Mouse (Mus musculus) heart, embryonic 14.5 days (tissue): ENCODE measurements around the gene Fam3a. TPM values are rescaled to one million over a fixed set of nuclear protein-coding genes. Genes with fewer than 3 reads are reported as not detected.
A peak's percentile ranks its signal among the peaks of the same experiment; 100 is the strongest.

Experiments
- ATAC-seq: fragments of 200-750 bp; cut with Nextera tagmentation; 2 replicates; pipeline ENCODE4 v1.8.0; 2017; ENCODE audit warnings: low read depth, moderate TSS enrichment; ENCODE audit not compliant: insufficient number of reproducible peaks, insufficient read depth, low FRiP score
- H3K27ac ChIP-seq, 2 experiments: fragments of 200-500 bp in 1 of 2; fragments of 300-500 bp in 1 of 2; sonication (generic) in 1 of 2; replicated peaks in 1 of 2; 2 replicates each; pipeline ENCODE4 v1.5.1; 2012 to 2014; ENCODE audit warnings: low read depth in 2 of 2, low read length in 2 of 2, control low read depth in 1 of 2, mild to moderate bottlenecking in 1 of 2, mixed read lengths in 1 of 2; ENCODE audit not compliant: control insufficient read depth in 1 of 2, insufficient read depth in 1 of 2
- H3K27me3 ChIP-seq: fragments of 300-500 bp; sonication (generic); 2 replicates; pipeline ENCODE4 v1.6.1; 2014; ENCODE audit warnings: mild to moderate bottlenecking, low read length, control low read depth; ENCODE audit not compliant: control insufficient read depth, insufficient read depth
- H3K36me3 ChIP-seq: fragments of 300-500 bp; sonication (generic); 2 replicates; pipeline ENCODE4 v1.6.1; 2014; ENCODE audit warnings: mild to moderate bottlenecking, control low read depth, low read length, mixed read lengths; ENCODE audit not compliant: control insufficient read depth, insufficient read depth
- H3K4me1 ChIP-seq, 2 experiments: fragments of 200-500 bp in 1 of 2; fragments of 300-500 bp in 1 of 2; sonication (generic) in 1 of 2; 2 replicates each; pipeline ENCODE4 v1.6.1; 2012 to 2014; ENCODE audit warnings: low read length in 2 of 2, control low read depth in 1 of 2, mixed read lengths in 1 of 2; ENCODE audit not compliant: control insufficient read depth in 2 of 2, insufficient read depth in 2 of 2
- H3K4me2 ChIP-seq: fragments of 300-500 bp; sonication (generic); 2 replicates; pipeline ENCODE4 v1.6.1; 2014; ENCODE audit warnings: mild to moderate bottlenecking, low read length
- H3K4me3 ChIP-seq, 2 experiments: fragments of 200-500 bp in 1 of 2; fragments of 300-500 bp in 1 of 2; sonication (generic) in 1 of 2; 2 replicates each; pipeline ENCODE4 v1.5.1; 2012 to 2014; ENCODE audit warnings: low read length in 2 of 2, mild to moderate bottlenecking in 2 of 2, control low read depth in 1 of 2, low read depth in 1 of 2, moderate library complexity in 1 of 2; ENCODE audit not compliant: control insufficient read depth in 1 of 2, insufficient read depth in 1 of 2
- H3K9ac ChIP-seq: fragments of 300-500 bp; sonication (generic); 2 replicates; pipeline ENCODE4 v1.6.1; 2014; ENCODE audit warnings: mild to moderate bottlenecking, low read length
- H3K9me3 ChIP-seq: fragments of 300-500 bp; sonication (generic); 2 replicates; pipeline ENCODE4 v1.6.1; 2016; ENCODE audit warnings: low read length, control low read depth; ENCODE audit not compliant: control insufficient read depth
- WGBS: fragments of 180-500 bp; shearing (Covaris S2); extraction: QIAGEN DNeasy Blood & Tissue Kit; methylation state at CpG from one replicate; pipeline ENCODE4 v1.1.7; 2014; 5-methylcytosine and 5-hydroxymethylcytosine counted together
- polyA plus RNA-seq: library from polyadenylated mRNA; unstranded; fragments of >200 nt; fragmentation: Nextera tagmentation; extraction: Ambion mirVana; gene quantifications from 2 replicates; pipeline ENCODE4 v1.2.1, GENCODE M21; 2014

The Fam3a gene
- polyA plus RNA-seq, 1 experiment from 2014 or later: 28.1 TPM

- no peaks in the 10 kb centered on the region for H3K9me3 ChIP-seq
- H3K4me2 ChIP-seq: no peak overlapping the region
- ATAC-seq: no peak
- no peaks in the 10 kb centered on the region for H3K4me1 ChIP-seq
- H3K4me3 ChIP-seq: no peak overlapping the region
- no peaks in the 10 kb centered on the region for H3K36me3 ChIP-seq
- H3K27me3 ChIP-seq: no peaks in the 10 kb centered on the region
- no peak overlapping the region for H3K9ac ChIP-seq
- H3K27ac ChIP-seq: no peak overlapping the region
Observed at GRCm38 (mm10) chrX:74424443-74424842, 31.4 kb upstream of the Fam3a start.

GRCm38 (mm10) chrX:74413377-74413776 is 20.3 kb upstream of the Fam3a start:
- Histone ChIP-seq H3K4me1 (no peaks in the 10 kb centered on the region), H3K4me3 (no peak overlapping the region), H3K27me3 (no peaks in the 10 kb centered on the region), H3K9ac (no peak overlapping the region), H3K27ac (no peak overlapping the region), H3K9me3 (no peaks in the 10 kb centered on the region), H3K4me2 (no peak overlapping the region), H3K36me3 (0 out of 2 replicates have a peak, but pooled peaks cover 6% of the 10 kb centered on the region)
- peak; percentile 26; the same call in 1 of the 2 replicates for ATAC-seq

DNA sequence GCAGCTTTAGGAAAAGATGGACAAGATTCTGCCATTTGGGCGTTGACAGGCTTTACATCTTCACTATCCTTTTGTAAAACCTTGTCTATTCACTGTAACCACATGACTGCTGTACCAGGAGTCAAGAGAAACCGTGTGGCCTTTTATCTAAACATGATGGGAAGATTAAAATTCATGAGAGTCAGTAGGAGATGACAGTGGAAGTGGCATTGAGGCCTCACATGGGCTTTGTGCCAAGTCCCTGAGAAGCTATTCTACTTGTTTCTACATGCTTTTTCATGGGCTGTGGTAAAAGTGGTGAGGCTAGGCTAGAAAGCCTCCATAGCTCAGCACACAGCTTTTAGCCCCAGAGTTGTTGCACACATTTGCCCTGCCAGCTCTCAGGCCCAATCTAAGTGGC is 15.3 kb upstream of the Fam3a start:
- Histone ChIP-seq H3K27ac (no peak overlapping the region), H3K4me2 (no peak overlapping the region), H3K4me1 (no peaks in the 10 kb centered on the region), H3K9me3 (no peaks in the 10 kb centered on the region), H3K36me3 (no peaks in the 10 kb centered on the region), H3K27me3 (no peaks in the 10 kb centered on the region), H3K4me3 (no peak overlapping the region), H3K9ac (no peak overlapping the region)
- WGBS: 37% methylated on average over 2 of the region's 2 CpGs
- ATAC-seq: no peak

- WGBS: 74% methylated on average over 3 of the region's 3 CpGs
- Histone ChIP-seq H3K9me3 (no peaks in the 10 kb centered on the region), H3K27ac (no peak overlapping the region), H3K9ac (no peak overlapping the region), H3K27me3 (no peaks in the 10 kb centered on the region), H3K4me1 (no peaks in the 10 kb centered on the region), H3K4me3 (no peak overlapping the region), H3K36me3 (no peaks in the 10 kb centered on the region), H3K4me2 (no peak overlapping the region)
- ATAC-seq: no peak
Observed at GRCm38 (mm10) chrX:74400136-74400535, 7.1 kb upstream of the Fam3a start.

DNA sequence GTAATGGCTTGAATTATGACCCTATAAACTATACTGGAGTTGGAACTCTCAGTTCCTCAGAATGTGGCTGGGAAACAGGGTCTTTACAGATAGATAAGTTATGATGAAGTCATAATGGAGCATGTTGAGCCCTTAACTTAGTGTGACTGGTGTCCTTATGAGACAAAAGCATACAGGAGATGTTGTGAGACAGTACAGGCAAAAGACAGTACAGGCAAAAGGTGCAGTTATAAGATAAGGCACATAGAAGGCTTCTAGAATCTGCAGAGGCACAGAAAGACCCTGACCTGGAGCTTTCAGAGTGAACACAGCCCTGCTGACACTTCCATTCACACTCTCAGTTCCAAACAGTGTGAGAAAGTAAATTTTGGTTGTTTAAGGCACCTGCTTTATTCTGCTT is 4.9 kb downstream of the Fam3a start:
- ATAC-seq: no peak
- no peaks in the 10 kb centered on the region for H3K9me3 ChIP-seq

GRCm38 (mm10) chrX:74384451-74384850 is 8.6 kb downstream of the Fam3a start:
- Histone ChIP-seq H3K36me3 (peaks cover 24% of the 10 kb centered on the region), H3K4me1 (no peaks in the 10 kb centered on the region), H3K27ac (no peak overlapping the region), H3K9ac (no peak overlapping the region), H3K4me3 (no peak overlapping the region), H3K27me3 (no peaks in the 10 kb centered on the region), H3K9me3 (no peaks in the 10 kb centered on the region), H3K4me2 (no peak overlapping the region)
- ATAC-seq: no peak
- WGBS: 63% methylated on average over 2 of the region's 2 CpGs

More for the DNA sequence above, 4.9 kb downstream of the Fam3a start:
- no peaks in the 10 kb centered on the region for H3K27me3 ChIP-seq
- H3K4me1 ChIP-seq: peaks cover 0 to 5% of the 10 kb centered on the region in 2 experiments; a peak in 1 of 4 replicates
- no peak overlapping the region for H3K27ac ChIP-seq
- H3K36me3 ChIP-seq: peaks cover 24% of the 10 kb centered on the region
- no peak overlapping the region for H3K4me2 ChIP-seq
- H3K9ac ChIP-seq: no peak overlapping the region
- H3K4me3 ChIP-seq: no peak overlapping the region

DNA sequence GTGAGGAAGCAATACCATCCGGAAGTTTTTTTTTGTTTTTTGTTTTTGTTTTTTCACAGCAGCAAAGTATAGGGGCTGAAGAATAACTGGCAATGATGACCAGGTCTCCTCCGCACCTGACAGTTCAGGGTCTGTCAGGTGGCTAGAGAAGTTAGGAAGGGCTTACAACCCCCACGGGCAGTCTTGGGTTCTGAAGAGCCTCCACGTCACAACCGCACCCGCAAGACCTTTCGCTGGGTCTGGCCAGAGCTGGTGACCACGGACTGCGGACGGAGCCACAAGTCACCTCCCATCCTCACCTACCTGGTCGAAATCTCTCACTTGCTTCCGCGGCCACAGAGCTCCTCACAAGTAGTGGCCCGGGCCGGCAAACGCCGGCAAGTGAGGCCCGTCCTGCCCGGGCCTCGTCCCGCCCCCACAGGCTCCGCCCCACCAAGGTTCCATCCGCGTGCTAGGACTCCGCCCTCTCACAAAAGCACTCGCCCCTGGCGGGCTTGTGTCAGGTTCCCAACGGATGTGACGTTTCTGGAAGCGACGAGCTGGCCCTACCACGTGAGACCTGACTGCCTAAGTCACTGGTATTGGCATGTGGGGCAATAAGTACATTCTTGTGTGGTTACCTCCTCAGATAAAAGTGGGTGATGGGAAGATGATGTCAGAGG is 20.1 kb downstream of the Fam3a start, which contains the start of the genes Ubl4a and Slc10a3:
Gene Ubl4a (minus strand): TSS at position 331 of the 662 bp plus-strand sequence.
Gene Slc10a3 (minus strand): TSS at position 462 of the 662 bp plus-strand sequence.
- peak; percentile 89 for ATAC-seq
- H3K9me3 ChIP-seq: no peaks in the 10 kb centered on the region
- WGBS: 25% methylated on average over 32 of the region's 32 CpGs
- H3K4me3 ChIP-seq: peak within 1 kb of the TSS; percentile 48 to 60
- H3K27me3 ChIP-seq: no peaks in the 10 kb centered on the region
- H3K9ac ChIP-seq: peak within 1 kb of the TSS; percentile 70
- H3K36me3 ChIP-seq: 0 out of 2 replicates have a peak, but pooled peaks cover 11% of the 10 kb centered on the region
- no peaks in the 10 kb centered on the region; a peak in 1 of 4 replicates for H3K4me1 ChIP-seq
- H3K4me2 ChIP-seq: peak within 1 kb of the TSS; percentile 70
- no peak within 1 kb of the TSS; a peak in 1 of 4 replicates for H3K27ac ChIP-seq
